Mouse (Mus musculus): ENCODE measurements around the gene Arfgef3.

GRCm38 (mm10) chr10:18562940-18563339, 180.8 kb downstream of the Arfgef3 start:
- no peak for TF ChIP-seq POLR2A (IDR thresholded peaks at IDR 0.05; ENCODE audit: extremely low read depth, insufficient read depth, low read length)
- TF ChIP-seq CTCF (IDR thresholded peaks at IDR 0.05; ENCODE audit: extremely low read depth, insufficient read depth, low read length) = peak; percentile 66
